Mouse (Mus musculus): ENCODE measurements around the gene Sema3f. TPM values are rescaled to one million over a fixed set of nuclear protein-coding genes. Genes with fewer than 3 reads are reported as not detected.

Gene Sema3f
- polyA plus RNA-seq, 1 experiment from 2014 or later = 12.5 TPM

Other genes starting within 250 kb of the Sema3f start
- 45.7 and 46.1 TPM in 2 replicates for gene Tmem115, start 176.5 kb downstream of the Sema3f start, polyA plus RNA-seq (2015; fragmentation: Nextera tagmentation; extraction: Ambion mirVana)
- 46.9 and 53.9 TPM in 2 replicates for gene Cyb561d2, start 168.3 kb downstream of the Sema3f start, polyA plus RNA-seq (2015; fragmentation: Nextera tagmentation; extraction: Ambion mirVana)
- 67.5 and 77.9 TPM in 2 replicates for gene Nprl2, start 168.2 kb downstream of the Sema3f start, polyA plus RNA-seq (2015; fragmentation: Nextera tagmentation; extraction: Ambion mirVana)
- gene Zmynd10, start 163.2 kb downstream of the Sema3f start, polyA plus RNA-seq (2015; fragmentation: Nextera tagmentation; extraction: Ambion mirVana) = 1.6 and 2.6 TPM in 2 replicates
- 41.2 and 46.1 TPM in 2 replicates for gene Rassf1, start 158.9 kb downstream of the Sema3f start, polyA plus RNA-seq (2015; fragmentation: Nextera tagmentation; extraction: Ambion mirVana)
- gene Tusc2, start 147.2 kb downstream of the Sema3f start, polyA plus RNA-seq (2015; fragmentation: Nextera tagmentation; extraction: Ambion mirVana) = 112 and 125 TPM in 2 replicates
- 56.0 and 57.3 TPM in 2 replicates for gene Hyal2, start 142.5 kb downstream of the Sema3f start, polyA plus RNA-seq (2015; fragmentation: Nextera tagmentation; extraction: Ambion mirVana)
- 8.5 and 11.0 TPM in 2 replicates for gene Hyal1, start 133.5 kb downstream of the Sema3f start, polyA plus RNA-seq (2015; fragmentation: Nextera tagmentation; extraction: Ambion mirVana)
- 16.9 and 19.7 TPM in 2 replicates for gene Naa80, start 131.6 kb downstream of the Sema3f start, polyA plus RNA-seq (2015; fragmentation: Nextera tagmentation; extraction: Ambion mirVana)
- 2.0 and 2.2 TPM in 2 replicates for gene Hyal3, start 129.7 kb downstream of the Sema3f start, polyA plus RNA-seq (2015; fragmentation: Nextera tagmentation; extraction: Ambion mirVana)
- gene Ifrd2, start 122.8 kb downstream of the Sema3f start, polyA plus RNA-seq (2015; fragmentation: Nextera tagmentation; extraction: Ambion mirVana) = 14.4 and 25.2 TPM in 2 replicates
- 6.6 and 9.7 TPM in 2 replicates for gene Sema3b, start 101.2 kb downstream of the Sema3f start, polyA plus RNA-seq (2015; fragmentation: Nextera tagmentation; extraction: Ambion mirVana)
- 262 and 325 TPM in 2 replicates for gene Gnai2, start 75.1 kb downstream of the Sema3f start, polyA plus RNA-seq (2015; fragmentation: Nextera tagmentation; extraction: Ambion mirVana)
- gene Slc38a3, start 40.9 kb downstream of the Sema3f start, polyA plus RNA-seq (2015; fragmentation: Nextera tagmentation; extraction: Ambion mirVana) = 35.1 and 35.4 TPM in 2 replicates
- 2.5 and 2.9 TPM in 2 replicates for gene Gnat1, start 30.8 kb downstream of the Sema3f start, polyA plus RNA-seq (2015; fragmentation: Nextera tagmentation; extraction: Ambion mirVana)
- gene Rbm5, start 60.5 kb upstream of the Sema3f start, polyA plus RNA-seq (2015; fragmentation: Nextera tagmentation; extraction: Ambion mirVana) = 229 and 230 TPM in 2 replicates
- 85.4 and 86.3 TPM in 2 replicates for gene Rbm6, start 162.8 kb upstream of the Sema3f start, polyA plus RNA-seq (2015; fragmentation: Nextera tagmentation; extraction: Ambion mirVana)
- gene Mon1a, start 177.7 kb upstream of the Sema3f start, polyA plus RNA-seq (2015; fragmentation: Nextera tagmentation; extraction: Ambion mirVana) = 23.0 and 23.3 TPM in 2 replicates
- 3.4 and 4.3 TPM in 2 replicates for gene Mst1r, start 196.4 kb upstream of the Sema3f start, polyA plus RNA-seq (2015; fragmentation: Nextera tagmentation; extraction: Ambion mirVana)
- not detected in 2 replicates for gene Actl11, start 218.0 kb upstream of the Sema3f start, polyA plus RNA-seq (2015; fragmentation: Nextera tagmentation; extraction: Ambion mirVana)
- gene Camkv, start 225.2 kb upstream of the Sema3f start, polyA plus RNA-seq (2015; fragmentation: Nextera tagmentation; extraction: Ambion mirVana) = 43.3 and 49.1 TPM in 2 replicates
- 6.1 and 10.2 TPM in 2 replicates for gene Traip, start 239.7 kb upstream of the Sema3f start, polyA plus RNA-seq (2015; fragmentation: Nextera tagmentation; extraction: Ambion mirVana)